Mouse (Mus musculus) B cell, adult 2 months (primary cell): ENCODE measurements around the gene Ccnd3.

Experiments used
- DNase-seq, 2 experiments: peaks; one replicate each; pipeline ENCODE4 v3.0.0; 2022

Gene Ccnd3

GRCm38 (mm10) chr17:47504941-47505346, at the start of gene Ccnd3:
Gene Ccnd3, plus strand, starts transcription at chr17:47505051.
- peak; percentile 80 to 81 for DNase-seq

- no peak for DNase-seq
Observed at GRCm38 (mm10) chr17:47458310-47458709, 46.5 kb upstream of the Ccnd3 start.

- DNase-seq, result no peak
Observed at GRCm38 (mm10) chr17:47458936-47459335, 45.9 kb upstream of the Ccnd3 start.

GRCm38 (mm10) chr17:47459341-47459919, 45.4 kb upstream of the Ccnd3 start:
- no peak for DNase-seq

GRCm38 (mm10) chr17:47461688-47462087, 43.2 kb upstream of the Ccnd3 start:
- DNase-seq, result no peak

- no peak for DNase-seq
Observed at GRCm38 (mm10) chr17:47462209-47462608, 42.6 kb upstream of the Ccnd3 start.

GRCm38 (mm10) chr17:47462728-47463388, 42.0 kb upstream of the Ccnd3 start:
- DNase-seq, result no peak

- DNase-seq, result no peak
Observed at GRCm38 (mm10) chr17:47464248-47464965, 40.4 kb upstream of the Ccnd3 start.

GRCm38 (mm10) chr17:47465016-47465415, 39.8 kb upstream of the Ccnd3 start:
- DNase-seq, result no peak

- no peak for DNase-seq
Observed at GRCm38 (mm10) chr17:47466284-47466683, 38.6 kb upstream of the Ccnd3 start.

GRCm38 (mm10) chr17:47467659-47468058, 37.2 kb upstream of the Ccnd3 start:
- no peak for DNase-seq

GRCm38 (mm10) chr17:47468063-47468462, 36.8 kb upstream of the Ccnd3 start:
- DNase-seq, result no peak

- no peak for DNase-seq
Observed at GRCm38 (mm10) chr17:47468466-47468865, 36.4 kb upstream of the Ccnd3 start.

- no peak for DNase-seq
Observed at GRCm38 (mm10) chr17:47469642-47470041, 35.2 kb upstream of the Ccnd3 start.

- DNase-seq, result no peak
Observed at GRCm38 (mm10) chr17:47470121-47470520, 34.7 kb upstream of the Ccnd3 start.

- no peak for DNase-seq
Observed at GRCm38 (mm10) chr17:47470686-47471085, 34.2 kb upstream of the Ccnd3 start.

GRCm38 (mm10) chr17:47472435-47473350, 32.2 kb upstream of the Ccnd3 start:
- no peak for DNase-seq

GRCm38 (mm10) chr17:47473434-47473974, 31.3 kb upstream of the Ccnd3 start:
- peak; percentile 78 to 83 for DNase-seq

- no peak for DNase-seq
Observed at GRCm38 (mm10) chr17:47474250-47474649, 30.6 kb upstream of the Ccnd3 start.

- no peak for DNase-seq
Observed at GRCm38 (mm10) chr17:47475181-47475580, 29.7 kb upstream of the Ccnd3 start.

GRCm38 (mm10) chr17:47475714-47476113, 29.1 kb upstream of the Ccnd3 start:
- DNase-seq, result peak; percentile 40 to 45

GRCm38 (mm10) chr17:47479887-47480286, 25.0 kb upstream of the Ccnd3 start:
- no peak for DNase-seq

- peak; percentile 67 to 70 for DNase-seq
Observed at GRCm38 (mm10) chr17:47482401-47482800, 22.4 kb upstream of the Ccnd3 start.
